Mouse (Mus musculus): ENCODE measurements around the gene Cdk7.

GRCm38 (mm10) chr13:100742831-100743230 is 12.1 kb upstream of the Cdk7 start:
- no peak for TF ChIP-seq CTCF (IDR thresholded peaks at IDR 0.05)
- TF ChIP-seq POLR2A (IDR thresholded peaks at IDR 0.05; ENCODE audit: insufficient read depth, low read depth, low read length) = no peak

Measured in heart, adult 2 months (tissue).